Mouse (Mus musculus): ENCODE results near the gene Efhd1.
A peak's percentile ranks its signal among the peaks of the same experiment; 100 is the strongest.

The Efhd1 gene

DNA sequence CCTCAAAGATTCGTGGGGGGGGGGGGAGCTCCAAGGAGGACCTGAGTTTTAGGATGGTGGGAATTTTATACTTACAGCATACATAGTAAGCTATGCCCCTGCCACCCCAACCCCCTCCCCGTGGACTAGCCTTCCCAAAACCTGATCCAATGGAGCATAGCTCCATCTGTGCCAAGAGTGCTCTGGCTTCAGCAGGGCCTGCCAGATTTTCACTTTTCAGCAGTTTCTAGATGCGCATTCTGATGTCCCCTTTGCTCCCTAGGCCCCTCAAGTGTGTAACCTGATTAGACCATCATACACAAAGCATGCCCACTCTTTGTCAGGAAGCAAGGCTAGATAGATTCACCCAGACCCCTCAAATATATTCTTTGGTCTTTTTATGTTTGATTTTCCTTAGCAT lies 6.0 kb downstream of the Efhd1 start:
- DNase-seq (ENCODE audit: low spot score) = no peak

DNA sequence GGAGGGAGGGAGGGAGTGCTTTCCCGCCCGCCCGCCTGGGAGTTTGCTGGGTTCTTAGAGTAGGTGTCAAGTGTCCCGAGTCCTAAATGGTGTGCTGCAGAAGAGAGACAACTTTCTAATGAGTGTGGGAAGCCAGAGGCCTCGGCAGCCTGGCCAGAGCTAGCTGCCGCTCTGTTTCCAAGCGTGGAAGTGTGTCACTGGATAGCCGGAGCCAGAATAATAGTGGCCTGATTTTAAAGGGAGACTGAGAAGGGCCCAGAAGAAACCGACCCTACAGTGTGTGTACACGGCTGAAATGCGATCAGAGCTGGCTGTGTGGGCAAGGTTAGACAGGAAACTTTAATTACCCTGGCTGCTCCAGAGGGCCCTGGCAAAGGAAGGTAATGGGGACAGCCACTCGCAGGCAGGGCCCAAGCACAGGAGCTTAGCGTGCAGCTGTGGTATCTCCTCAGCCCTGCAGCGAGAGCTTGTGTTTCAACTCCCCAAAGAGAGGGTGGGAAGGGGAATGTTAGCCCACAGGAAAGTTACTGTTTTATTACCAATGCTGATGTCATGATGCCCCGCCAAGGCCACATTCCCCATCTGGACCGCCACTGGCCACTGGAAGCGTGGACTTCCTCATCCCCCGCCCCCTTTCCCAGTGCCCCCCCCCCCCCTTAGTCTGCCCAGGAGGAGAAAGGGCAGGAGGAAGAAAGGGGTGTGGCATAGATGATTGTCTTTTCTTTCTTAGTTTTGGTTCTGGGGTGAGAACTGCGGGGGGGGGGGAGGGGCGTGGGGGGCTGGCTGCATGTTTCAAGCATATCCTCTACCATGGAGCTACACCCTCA lies 6.7 kb downstream of the Efhd1 start:
- no peak for DNase-seq (ENCODE audit: low spot score)

DNA sequence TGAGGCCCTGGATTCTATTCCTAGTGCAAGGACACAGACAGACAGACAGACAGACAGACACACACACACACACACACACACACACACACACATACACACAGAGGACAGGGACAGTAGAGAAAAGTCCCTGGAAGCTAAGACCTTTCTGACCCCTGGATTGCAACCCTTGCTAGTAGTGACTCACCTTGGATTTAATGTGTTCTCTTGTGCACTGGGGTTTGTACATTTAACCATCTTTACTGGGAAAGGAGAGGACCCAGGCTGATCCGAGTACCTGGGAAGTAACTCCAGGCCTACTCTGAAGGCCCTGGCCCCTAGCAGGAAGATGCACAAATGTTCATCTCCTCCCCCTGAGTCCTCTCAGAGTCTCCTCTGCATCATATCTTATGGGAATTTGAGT lies 7.4 kb downstream of the Efhd1 start:
- DNase-seq (ENCODE audit: low spot score) = no peak

DNA sequence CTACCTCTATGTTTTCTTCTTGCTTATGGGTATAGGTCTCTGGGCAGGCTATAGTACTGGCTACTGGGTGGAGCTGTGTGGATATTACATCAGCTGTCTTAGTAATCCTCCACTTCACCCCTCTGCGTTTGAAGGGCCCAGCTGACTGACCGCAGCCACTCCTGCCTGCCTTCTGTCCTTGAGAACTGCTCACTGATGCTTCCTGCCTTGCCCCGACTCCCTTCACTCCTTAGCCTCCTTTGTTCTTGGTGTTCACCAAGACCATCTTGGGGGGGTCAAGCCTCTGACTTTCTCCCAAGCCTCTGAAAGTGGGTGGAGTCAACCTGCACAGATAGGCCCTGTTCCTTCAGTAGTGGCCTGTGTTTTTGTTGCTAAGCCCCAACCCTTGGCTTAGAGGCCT lies 8.3 kb downstream of the Efhd1 start:
- no peak for DNase-seq (ENCODE audit: low spot score)

DNA sequence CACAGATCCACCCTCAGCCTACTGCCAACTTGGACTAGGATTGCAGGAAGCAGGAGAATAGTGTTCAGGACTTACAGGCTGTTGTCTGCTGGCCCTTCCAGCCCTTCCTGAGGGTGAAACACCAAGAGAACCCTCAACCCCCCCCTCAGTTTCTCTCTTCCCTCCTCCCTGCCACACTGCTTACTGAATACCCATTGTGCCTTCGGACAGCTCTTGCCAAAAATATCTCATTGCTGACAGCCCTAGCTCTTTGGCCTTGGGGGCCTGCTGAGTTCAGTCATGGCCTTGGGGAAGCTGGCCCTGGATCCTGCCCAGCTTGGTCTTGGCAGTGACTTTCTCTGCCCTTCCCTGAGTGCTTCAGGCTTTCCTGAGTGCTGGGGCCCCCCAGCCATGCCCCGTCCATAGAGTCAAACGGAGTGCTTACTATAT lies 9.4 kb downstream of the Efhd1 start:
- peak; percentile 60 for DNase-seq (ENCODE audit: low spot score)

DNA sequence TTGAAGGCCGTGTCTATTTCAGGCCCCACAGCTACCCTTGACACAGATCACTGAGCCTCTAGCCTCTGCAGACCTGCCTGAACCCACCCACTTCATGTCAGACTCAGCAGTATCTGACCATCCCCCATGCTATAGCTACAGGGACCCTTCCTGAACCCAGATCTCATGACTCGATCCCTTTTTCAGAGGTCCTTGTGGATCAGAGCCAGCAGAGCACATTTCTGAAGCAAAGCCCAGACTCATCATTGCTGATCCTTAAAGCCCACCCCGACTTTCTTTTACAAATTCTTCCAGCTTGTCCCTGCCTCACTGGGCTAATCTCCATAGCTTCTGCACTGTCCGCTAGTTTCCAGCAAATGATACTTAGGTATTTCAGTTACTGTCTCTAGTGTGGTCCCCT lies 10.0 kb downstream of the Efhd1 start:
- DNase-seq (ENCODE audit: low spot score) = no peak

DNA sequence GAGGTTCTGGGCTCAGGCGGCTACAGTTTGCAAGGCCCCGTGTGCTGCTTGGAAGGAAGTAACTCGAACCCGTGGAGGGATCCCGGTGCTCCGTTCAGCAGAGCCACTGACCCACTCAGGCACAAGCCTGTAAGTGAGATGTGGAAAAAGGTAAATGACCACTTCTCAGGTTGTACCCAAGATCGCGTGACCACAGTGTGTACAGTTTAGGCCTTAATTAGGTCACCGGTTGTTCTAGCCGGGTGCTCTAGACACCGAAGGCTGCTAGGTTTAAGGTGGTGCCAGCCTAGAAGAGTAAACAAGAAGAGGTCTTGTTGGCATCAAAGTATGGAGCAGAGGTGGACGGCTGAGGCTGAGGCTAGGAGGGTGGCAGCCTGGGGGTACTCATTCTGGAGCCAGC lies 11.0 kb downstream of the Efhd1 start:
- DNase-seq (ENCODE audit: low spot score) = no peak

DNA sequence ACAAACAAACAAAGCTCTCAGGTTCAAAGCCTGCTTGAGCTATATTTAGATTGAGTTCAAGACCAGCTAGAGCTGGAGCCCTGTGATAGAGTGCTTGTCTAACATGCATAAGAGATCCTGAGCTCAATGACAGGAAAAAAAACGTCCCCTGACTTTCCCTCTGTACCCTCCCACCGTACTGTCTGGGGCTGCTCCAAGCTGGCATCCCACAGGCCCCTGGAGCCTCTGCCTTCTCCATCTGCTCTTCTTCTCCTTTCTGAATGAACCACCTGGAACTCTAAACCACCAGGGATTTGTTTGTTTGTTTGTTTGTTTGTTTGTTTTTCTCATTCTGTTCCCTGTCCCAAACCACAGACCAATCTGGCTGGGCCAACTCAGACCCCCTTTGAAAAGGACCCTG lies 11.9 kb downstream of the Efhd1 start:
- DNase-seq (ENCODE audit: low spot score) = no peak

DNA sequence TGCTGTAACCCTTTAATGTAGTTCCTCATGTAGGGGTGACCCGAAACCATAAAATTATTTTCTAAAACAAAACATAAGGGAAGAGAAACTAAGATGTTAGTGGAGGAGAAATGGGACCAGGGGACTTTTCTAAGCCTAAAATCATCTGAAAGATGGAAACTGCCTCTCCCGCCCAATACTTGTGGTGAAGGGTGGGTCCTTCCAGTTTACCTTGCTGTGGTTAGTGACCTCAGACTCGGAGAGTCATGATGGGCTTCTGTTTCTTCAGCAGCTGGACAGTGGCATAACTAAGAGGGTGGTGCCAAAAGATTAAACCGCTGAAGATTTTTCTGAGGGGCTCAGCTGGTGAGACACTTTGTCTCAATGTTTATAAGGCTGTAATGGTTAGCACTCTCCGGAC lies 16.1 kb downstream of the Efhd1 start:
- no peak for DNase-seq (ENCODE audit: low spot score)

DNA sequence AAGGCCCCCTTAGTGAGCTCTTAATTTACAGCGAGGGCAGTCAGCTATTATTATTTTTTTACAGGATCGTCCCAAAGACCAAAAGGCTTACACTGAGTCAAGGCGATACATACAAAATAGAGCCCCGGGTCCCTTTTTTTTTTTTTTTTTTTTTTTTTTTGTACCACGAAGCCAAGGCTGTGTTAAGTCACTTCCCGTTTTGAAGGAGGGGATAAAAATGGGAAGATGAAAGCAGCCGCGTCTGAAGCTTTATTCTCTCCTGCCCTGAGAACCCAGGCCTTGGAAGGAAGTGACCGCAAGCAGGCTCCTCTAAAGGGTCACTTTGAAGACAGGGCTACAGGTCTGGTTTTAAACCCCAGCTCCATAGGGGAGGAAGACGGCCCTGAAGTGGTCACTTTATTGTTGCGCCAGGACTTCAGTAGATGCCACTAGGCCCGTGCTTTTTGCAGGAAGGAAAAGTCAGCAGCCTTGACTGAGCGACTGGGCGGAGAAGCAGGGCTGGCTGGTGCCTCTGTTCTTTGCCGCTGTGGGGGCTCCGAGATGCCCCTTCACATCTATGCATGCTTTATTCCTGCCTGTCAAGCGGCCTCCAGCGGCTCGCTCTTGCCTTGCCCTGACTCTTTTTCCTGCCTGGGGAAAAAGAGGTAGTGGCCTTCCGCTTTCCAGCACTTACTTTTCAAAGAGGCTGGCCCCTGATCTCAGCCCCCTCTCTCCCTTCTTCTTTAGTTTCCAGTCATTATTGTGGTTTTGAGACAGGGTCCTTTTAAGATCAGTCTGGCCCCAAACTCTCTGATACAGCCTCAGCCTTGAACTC lies 17.6 kb downstream of the Efhd1 start:
- no peak for DNase-seq (ENCODE audit: low spot score)

DNA sequence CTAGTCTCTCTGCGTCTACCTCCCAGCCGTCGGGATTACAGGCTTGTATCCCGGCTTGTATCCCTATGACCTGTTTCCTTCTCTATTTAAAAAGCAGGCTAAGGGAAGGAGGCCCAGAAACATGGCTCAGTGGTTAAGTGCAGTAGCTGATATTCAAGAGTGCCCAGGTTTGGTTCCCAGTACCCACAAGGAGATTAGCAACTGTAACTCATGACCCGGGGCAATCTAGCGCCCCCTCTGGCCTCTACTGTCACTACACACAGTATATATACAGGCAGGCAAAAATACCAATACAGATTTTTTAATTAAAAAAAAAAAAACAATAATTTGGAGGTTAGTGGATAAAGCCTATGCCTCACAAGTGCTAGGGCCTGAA lies 18.2 kb downstream of the Efhd1 start:
- DNase-seq (ENCODE audit: low spot score) = no peak

DNA sequence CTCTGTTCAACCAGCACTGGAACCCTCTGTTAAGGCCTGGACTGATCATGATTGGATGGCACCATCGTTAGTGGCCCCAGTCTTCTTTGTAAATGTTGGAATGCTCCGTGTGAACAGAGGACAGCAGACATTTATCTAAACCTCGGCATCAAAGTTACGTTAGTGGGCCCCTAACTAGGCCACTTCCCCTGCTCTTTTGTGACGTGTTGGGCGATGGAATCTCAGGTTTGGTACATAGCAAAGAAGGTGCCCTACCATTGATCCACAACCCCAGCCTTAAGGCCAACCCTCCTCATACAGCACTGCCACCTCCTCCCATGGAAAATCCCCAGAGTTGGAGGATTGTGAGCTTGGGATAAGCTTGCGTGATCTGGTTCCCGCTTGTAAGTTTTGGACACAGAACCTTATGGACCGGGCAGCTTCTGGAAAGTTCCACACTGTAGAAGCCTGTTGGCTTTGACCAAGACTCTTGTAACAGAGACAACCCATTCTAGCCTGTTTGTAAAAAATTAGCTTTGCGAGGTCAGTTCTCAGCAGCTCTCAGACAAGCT lies 19.3 kb downstream of the Efhd1 start:
- no peak for DNase-seq (ENCODE audit: low spot score)

DNA sequence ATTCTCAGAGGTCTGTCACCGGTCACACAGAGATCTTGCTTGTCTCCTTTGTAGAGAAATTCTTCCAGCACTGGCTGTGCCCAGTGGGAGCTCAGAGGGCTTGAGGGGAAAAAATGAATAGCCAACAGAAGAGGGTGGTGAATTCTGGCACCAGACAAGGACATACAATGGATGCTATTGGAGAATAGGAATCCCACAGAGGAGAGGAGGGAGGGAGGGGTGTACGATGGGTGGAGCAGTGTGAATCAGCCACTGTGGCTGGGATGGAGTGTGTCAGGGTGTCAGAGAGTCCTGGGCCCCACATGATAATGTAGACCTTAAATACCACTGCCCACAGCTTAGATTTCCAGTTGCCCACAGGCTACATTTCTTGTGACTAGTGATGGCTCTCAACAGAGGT lies 22.9 kb downstream of the Efhd1 start:
- peak; percentile 40 for DNase-seq (ENCODE audit: low spot score)

DNA sequence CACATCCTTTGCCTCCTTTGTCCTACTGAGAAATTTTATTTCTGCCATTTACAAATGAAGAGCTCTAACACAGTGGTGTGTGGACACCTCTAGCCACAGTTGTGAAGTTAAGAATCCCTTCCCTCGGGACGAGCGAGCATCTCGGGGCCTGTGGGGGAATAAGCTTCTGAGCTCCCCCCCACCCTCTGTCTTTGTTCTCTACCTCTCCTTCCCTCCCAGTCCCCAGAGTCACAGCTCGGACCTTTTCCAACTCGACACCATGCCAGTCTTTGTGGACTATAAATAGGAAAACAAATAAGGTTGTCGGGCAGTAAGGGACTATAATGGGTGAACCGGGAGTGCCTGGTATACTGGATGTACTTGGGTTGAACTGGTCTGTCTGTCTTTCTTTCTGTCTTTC lies 27.3 kb downstream of the Efhd1 start:
- no peak for DNase-seq (ENCODE audit: low spot score)

DNA sequence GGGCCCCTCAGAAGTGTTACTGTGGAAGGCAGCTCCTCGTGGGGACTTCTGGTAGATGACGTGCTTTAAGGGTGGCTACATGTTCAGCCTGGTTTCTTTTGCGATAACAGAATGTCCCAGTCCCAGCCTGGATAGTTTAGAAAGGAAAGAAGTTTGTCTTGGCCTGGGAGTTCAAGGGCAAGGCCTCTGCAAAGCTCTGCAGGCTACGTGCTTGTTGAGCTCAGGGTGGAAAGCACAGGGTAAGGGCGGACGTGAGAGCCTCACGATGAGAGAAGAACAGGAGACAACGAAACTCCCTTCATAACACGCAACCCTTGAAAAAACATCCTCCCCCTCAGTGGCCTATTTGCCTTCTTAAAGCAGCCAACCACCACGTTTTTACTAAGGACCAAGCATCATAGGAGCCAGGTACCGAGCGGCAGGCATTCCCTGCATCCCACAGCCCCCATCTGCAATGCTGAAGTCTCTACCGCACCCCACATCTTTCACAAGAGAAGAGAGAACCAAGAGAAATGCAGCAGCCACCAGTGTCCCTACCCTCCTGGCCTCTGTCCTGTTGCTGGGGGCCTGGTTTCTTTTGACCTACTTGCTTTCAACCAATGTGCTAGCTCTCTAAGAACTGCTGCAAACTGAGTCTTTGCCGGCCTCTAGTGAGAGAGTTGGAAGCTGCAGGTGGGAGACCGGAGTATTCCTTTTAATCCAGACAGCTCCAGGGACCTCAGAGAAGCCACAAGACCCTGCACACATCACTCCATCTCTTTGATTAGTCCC lies 28.4 kb downstream of the Efhd1 start:
- peak; percentile 61 for DNase-seq (ENCODE audit: low spot score)

DNA sequence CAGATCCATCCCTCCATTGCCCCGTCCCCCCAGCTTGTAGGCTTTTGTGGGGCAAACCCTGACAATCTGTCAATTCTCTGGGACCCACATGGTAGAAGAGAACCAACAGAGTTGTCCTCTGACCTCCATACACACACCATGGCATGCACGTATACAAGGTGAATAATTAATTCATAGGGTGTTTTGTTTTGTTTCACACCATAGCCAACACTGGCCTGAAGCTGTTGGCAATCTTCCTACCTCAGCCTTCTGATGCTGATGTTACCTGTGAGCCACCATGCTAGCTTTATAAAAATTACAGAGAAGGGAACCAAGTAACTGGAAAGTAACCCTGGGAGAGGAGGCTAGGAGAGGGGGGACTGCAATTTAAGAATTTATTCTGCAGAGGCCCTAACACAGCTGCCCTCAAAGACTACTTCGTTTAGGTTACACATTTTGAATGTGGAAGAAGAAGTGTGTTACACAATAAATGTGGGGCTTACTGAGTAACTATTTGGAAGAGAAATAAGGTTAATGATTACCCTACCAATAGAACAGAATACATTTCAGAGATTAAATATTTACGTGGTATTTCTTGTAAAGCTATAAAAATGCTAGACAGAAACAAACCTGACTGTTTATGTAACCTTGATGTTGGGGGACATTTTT lies 30.0 kb downstream of the Efhd1 start:
- DNase-seq (ENCODE audit: low spot score) = no peak

DNA sequence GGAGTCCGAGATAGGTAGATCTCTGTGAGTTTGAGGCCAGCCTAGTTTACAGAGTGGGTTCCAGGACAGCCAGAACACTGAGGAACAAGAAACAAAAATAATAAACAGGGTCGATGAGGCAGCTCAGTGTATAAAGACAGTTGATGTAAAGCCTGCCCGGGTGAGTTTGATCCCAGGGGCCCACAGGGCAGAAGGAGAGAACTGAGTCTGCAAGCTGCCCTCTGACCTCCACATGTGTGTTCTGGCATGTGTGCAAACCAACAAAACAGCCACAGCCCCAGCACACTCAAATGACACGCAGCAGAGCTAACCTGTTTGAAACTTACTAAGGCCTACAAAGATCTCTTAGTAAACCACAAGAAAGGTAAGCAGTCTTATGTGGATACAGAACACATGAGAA lies 30.8 kb downstream of the Efhd1 start:
- no peak for DNase-seq (ENCODE audit: low spot score)

DNA sequence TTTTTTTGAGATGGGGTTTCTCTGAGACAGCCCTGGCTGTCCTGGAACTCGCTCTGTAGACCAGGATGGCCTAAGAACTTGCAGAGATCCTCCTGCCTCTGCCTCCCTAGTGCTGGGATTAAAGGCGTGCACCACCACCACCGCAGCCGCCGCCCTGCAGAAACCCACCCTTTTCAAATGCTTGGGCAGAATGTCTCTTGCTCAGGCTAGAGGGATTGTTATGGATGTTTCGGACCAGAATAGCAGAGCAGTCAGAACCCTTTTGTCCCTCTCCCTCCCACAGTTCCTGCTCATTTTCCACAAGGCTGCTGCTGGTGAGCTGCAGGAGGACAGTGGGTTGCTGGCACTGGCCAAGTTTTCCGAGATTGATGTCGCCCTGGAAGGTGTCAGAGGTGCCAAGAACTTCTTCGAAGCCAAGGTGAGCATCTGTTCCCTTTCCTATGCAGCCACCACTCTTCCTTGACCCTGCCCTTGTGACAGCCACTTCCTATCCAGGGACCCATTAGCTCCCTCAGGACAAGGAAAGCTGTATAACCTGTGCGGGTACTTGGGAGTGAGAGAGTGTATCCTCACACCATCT lies 33.3 kb downstream of the Efhd1 start:
- DNase-seq (ENCODE audit: low spot score) = no peak

DNA sequence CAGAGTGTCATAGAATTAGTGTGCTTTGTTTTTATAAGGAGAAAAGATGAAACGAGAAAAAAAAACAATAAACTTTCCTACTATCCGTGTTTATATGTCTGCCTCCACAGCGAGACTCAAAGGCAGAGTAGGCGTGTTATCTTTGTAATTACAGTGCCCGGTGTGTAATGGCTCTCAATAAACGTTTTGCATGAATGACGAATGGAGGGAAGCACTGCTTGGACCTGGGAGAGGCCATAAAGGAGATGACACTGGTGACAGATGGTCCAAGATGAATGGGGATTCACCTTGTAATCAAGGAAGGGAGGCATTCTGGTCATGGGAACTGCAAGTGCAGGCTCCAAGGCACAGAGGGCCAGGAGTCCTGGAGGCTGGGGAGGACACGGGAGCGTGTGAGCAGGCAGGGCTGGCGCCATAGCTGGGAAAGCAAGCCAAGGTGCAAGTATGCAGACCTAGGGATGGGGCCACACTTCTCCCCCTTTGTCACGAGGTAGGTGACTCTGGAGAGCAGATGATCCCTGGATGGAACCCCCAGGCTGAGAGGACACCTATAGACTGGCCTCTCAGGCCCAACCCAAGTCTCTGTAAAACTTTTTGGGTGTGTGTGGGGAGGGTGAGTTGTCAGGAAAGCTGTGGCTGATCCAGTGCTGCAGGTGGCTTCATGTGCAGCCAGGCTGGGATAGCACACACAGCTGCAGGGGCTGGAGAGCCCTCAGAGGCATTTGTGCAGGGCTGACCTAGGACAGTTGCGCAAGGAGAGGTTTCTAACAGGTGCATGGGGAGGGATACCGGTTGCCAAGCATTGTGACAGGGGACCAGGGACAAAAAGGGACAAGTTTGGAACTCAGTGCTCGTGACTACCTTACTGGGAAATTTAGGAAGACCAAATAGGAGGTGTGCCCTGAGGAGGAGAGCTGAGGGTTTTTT lies 36.5 kb downstream of the Efhd1 start:
- no peak for DNase-seq (ENCODE audit: low spot score)

DNA sequence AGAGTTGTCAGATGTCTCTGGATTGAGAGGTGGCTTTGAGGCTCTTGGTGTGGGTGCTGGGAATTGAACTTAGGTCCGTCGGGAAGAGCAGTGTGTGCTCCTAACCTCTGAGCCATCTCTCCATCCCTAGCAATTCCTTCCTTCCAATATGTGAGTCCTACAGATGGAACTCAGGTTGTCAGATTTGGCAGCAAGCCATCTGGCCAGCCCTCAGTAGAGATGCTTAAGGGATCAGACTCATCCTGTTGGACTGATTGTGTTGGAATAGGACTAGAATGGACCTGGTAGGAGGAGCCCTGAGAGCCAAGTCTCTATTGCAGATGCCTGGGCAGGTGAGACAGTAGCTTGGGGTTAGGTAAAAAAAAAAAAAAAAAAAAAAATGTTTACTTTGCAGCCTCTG lies 37.8 kb downstream of the Efhd1 start:
- no peak for DNase-seq (ENCODE audit: low spot score)
